Mouse (Mus musculus) liver, embryonic 14.5 days (tissue): Measurements from ENCODE around the gene Crlf1. TPM values are rescaled to one million over a fixed set of nuclear protein-coding genes. Genes with fewer than 3 reads are reported as not detected.

ENCODE experiments used
- ATAC-seq: fragments of 200-750 bp; cut with Nextera tagmentation; 2 replicates; pipeline ENCODE4 v1.8.0; 2017; ENCODE audit warnings: moderate number of reproducible peaks, mild to moderate bottlenecking, moderate library complexity; ENCODE audit not compliant: insufficient read depth
- DNase-seq, 3 experiments: peaks; one replicate each; pipeline ENCODE4 v3.0.0-alpha.2; 2012 to 2013; ENCODE audit warnings: low read depth in 3 of 3, low spot score in 3 of 3
- H3K27ac ChIP-seq: fragments of 300-500 bp; sonication (generic); 2 replicates; pipeline ENCODE4 v1.5.1; 2014; ENCODE audit warnings: moderate library complexity, mild to moderate bottlenecking, control low read depth, inconsistent platforms
- H3K27me3 ChIP-seq: fragments of 300-500 bp; sonication (generic); 2 replicates; pipeline ENCODE4 v1.6.1; 2014; ENCODE audit warnings: mild to moderate bottlenecking, low read length, moderate library complexity; ENCODE audit not compliant: control insufficient read depth, insufficient read depth
- H3K36me3 ChIP-seq: fragments of 300-500 bp; sonication (generic); replicated peaks from 2 replicates; pipeline ENCODE4 v1.6.1; 2014; ENCODE audit warnings: low read depth; ENCODE audit not compliant: control insufficient read depth, insufficient read depth
- H3K4me1 ChIP-seq, 2 experiments: fragments of 200-500 bp in 1 of 2; fragments of 300-500 bp in 1 of 2; sonication (generic) in 1 of 2; replicated peaks; 2 replicates each; pipeline ENCODE4 v1.6.1; 2012 to 2014; ENCODE audit warnings: antibody characterized with exemption in 1 of 2, inconsistent platforms in 1 of 2, low read length in 1 of 2; ENCODE audit not compliant: control insufficient read depth in 2 of 2, insufficient read depth in 2 of 2
- H3K4me2 ChIP-seq: fragments of 300-500 bp; sonication (generic); 2 replicates; pipeline ENCODE4 v1.6.1; 2014; ENCODE audit warnings: low read depth, mild to moderate bottlenecking, control low read depth, moderate library complexity
- H3K4me3 ChIP-seq, 2 experiments: fragments of 200-500 bp in 1 of 2; fragments of 300-500 bp in 1 of 2; sonication (generic) in 1 of 2; 2 replicates each; pipeline ENCODE4 v1.5.1; 2012 to 2014; ENCODE audit warnings: low read depth in 2 of 2, low read length in 2 of 2, mild to moderate bottlenecking in 2 of 2, control low read depth in 1 of 2, inconsistent platforms in 1 of 2, moderate library complexity in 1 of 2; ENCODE audit not compliant: insufficient read depth in 1 of 2
- H3K9ac ChIP-seq: fragments of 300-500 bp; sonication (generic); replicated peaks from 2 replicates; pipeline ENCODE4 v1.6.1; 2014; ENCODE audit warnings: mild to moderate bottlenecking, control low read depth, moderate library complexity
- H3K9me3 ChIP-seq: fragments of 300-500 bp; sonication (generic); 2 replicates; pipeline ENCODE4 v1.6.1; 2016; ENCODE audit warnings: low read length, mixed read lengths; ENCODE audit not compliant: control insufficient read depth
- CTCF ChIP-seq: IDR thresholded peaks from 2 replicates; pipeline ENCODE4 v1.5.1; 2016; ENCODE audit warnings: antibody characterized with exemption, low read depth, control low read depth
- EP300 ChIP-seq: IDR thresholded peaks from 2 replicates; pipeline ENCODE4 v1.6.1; 2016; ENCODE audit warnings: antibody characterized with exemption, low read depth
- WGBS: fragments of 180-500 bp; shearing (Covaris S2); extraction: QIAGEN DNeasy Blood & Tissue Kit; methylation state at CpG from one replicate; pipeline ENCODE4 v1.1.7; 2014; ENCODE audit not compliant: insufficient replicate concordance; 5-methylcytosine and 5-hydroxymethylcytosine counted together
- polyA plus RNA-seq, 2 experiments: library from polyadenylated mRNA; depleted of rRNA in 1 of 2; stranded (reverse) in 1 of 2; unstranded in 1 of 2; fragments of >200 nt; fragmentation: Nextera tagmentation in 1 of 2; extraction: Ambion mirVana in 1 of 2; gene quantifications; 2 replicates each; pipeline versions ENCODE4 v1.2.1 to v1.2.3; 2012 to 2014

The Crlf1 gene
- polyA plus RNA-seq, 2 experiments: 1.9 to 3.7 TPM

DNA sequence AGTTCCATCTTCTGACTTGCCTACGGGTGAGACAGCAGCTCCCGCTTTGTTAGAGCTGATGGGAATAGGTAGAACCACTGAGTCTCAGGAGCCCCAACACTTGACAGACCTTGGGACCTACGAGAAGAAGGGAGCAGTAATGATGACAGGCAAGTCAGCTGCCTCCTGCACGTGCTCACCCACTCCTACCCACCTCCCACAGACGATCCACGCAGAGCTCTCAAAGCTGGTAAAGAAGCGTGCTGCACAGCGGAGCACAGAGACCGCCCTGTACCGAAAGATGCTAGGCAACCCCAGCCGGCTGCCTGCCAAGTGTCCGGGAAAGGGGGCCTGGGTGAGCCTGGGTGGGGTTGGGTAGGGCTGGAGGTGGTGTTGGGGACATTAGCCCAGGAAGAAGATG lies 41.3 kb downstream of the Crlf1 start:
- TF ChIP-seq CTCF (no peak), EP300 (no peak)
- peaks cover 11 to 16% of the 10 kb centered on the region in 2 experiments for H3K4me1 ChIP-seq
- DNase-seq: no peak
- H3K4me3 ChIP-seq: no peak overlapping the region
- no peaks in the 10 kb centered on the region for H3K9me3 ChIP-seq
- H3K27ac ChIP-seq: no peak overlapping the region
- H3K9ac ChIP-seq: no peak overlapping the region
- no peak overlapping the region for H3K4me2 ChIP-seq
- no peaks in the 10 kb centered on the region for H3K27me3 ChIP-seq
- WGBS: 83% methylated on average over 12 of the region's 12 CpGs
- ATAC-seq: no peak
- peaks cover 33% of the 10 kb centered on the region for H3K36me3 ChIP-seq

DNA sequence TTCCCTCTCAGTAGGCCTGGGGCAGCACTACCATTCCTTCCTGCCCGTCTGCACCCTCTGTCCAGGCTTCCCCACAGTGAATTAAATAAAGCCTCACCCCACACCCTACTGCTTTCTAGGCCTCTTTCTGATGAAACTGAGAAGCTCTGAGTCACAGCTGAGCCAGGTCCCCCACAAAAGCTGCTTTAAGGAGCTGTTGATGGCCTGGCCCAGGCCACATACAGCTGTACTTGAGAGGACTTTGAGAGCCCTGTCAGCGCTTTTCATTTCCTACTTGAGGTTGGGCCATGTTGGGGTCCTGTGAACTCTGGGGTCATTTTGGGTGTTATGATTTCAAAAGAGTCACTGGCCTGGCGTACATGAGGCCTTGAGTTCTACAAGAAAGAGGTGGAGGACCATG lies 42.3 kb downstream of the Crlf1 start:
- Histone ChIP-seq H3K27ac (no peak overlapping the region), H3K4me1 (peaks cover 5 to 12% of the 10 kb centered on the region in 2 experiments), H3K36me3 (peaks cover 33% of the 10 kb centered on the region), H3K27me3 (no peaks in the 10 kb centered on the region), H3K9me3 (no peaks in the 10 kb centered on the region), H3K4me2 (no peak overlapping the region), H3K4me3 (no peak overlapping the region), H3K9ac (no peak overlapping the region)
- TF ChIP-seq CTCF (no peak), EP300 (no peak)
- ATAC-seq: no peak
- 84% methylated on average over 3 of the region's 3 CpGs for WGBS
- DNase-seq: no peak

DNA sequence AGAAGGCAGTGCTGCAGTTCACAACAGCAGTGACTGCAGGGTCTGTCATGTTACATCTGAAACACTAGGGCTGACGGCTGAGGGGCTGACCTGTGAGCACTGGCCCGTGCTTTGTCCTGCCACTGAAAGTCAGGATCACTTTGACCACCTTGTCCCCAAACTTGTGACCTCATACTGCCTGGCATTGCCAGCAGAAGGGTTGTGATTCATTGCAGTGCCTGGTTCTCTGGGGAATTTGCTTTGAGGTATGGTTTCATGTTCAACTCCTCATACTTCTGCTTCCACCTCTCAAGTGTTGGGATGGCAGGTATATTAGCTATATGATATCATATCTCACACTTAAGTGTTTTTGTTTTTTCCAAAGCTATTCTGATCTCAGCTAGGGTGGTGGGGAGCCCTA lies 42.7 kb downstream of the Crlf1 start:
- peaks cover 10 to 17% of the 10 kb centered on the region in 2 experiments for H3K4me1 ChIP-seq
- H3K4me3 ChIP-seq: no peak overlapping the region
- no peaks in the 10 kb centered on the region for H3K27me3 ChIP-seq
- ATAC-seq (no peak), DNase-seq (no peak)
- no peak for TF ChIP-seq EP300
- no peak for TF ChIP-seq CTCF
- peaks cover 33% of the 10 kb centered on the region for H3K36me3 ChIP-seq
- WGBS: 80% methylated on average over 2 of the region's 2 CpGs
- no peak overlapping the region for H3K4me2 ChIP-seq
- H3K27ac ChIP-seq: no peak overlapping the region
- no peaks in the 10 kb centered on the region for H3K9me3 ChIP-seq
- no peak overlapping the region for H3K9ac ChIP-seq

DNA sequence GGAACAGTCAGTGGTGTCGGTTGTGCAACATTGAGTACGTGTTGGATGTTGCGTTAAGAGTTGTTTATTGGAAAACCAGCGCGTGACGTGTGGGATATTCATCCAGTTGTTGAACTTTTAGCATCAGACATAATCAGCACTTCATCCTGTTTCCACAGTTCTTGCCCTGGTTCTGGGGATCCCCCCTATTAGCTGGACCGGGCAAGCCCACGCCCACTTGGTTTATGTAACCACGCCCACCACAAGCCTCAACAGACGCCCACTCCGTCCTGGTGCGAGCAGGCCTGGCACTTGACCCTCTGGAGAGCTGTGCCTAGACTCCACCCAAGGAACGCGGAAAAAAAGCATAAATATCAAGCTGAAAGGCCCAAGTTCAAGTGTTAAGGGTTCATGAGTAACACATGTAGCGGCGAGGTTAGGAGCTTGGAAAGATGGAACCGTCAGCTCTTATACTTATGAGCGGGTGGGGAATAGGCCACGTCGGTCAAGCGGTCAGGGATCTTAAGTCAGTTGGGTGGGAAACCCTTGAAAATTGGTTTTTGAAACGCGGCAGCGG lies 45.1 kb downstream of the Crlf1 start:
- DNase-seq (no peak), ATAC-seq (no peak)
- Histone ChIP-seq H3K4me3 (peak overlapping the region; percentile 67 to 88), H3K27me3 (no peaks in the 10 kb centered on the region), H3K4me2 (peak overlapping the region; percentile 97), H3K36me3 (peaks cover 16% of the 10 kb centered on the region), H3K9me3 (no peaks in the 10 kb centered on the region), H3K9ac (peak overlapping the region; percentile 61), H3K27ac (peak overlapping the region; percentile 77), H3K4me1 (peaks cover 18 to 29% of the 10 kb centered on the region in 2 experiments)
- WGBS: 18% methylated on average over 24 of the region's 24 CpGs
- TF ChIP-seq CTCF: 0 out of 2 replicates have a peak, but pooled peaks have one; percentile 1
- TF ChIP-seq EP300: no peak

DNA sequence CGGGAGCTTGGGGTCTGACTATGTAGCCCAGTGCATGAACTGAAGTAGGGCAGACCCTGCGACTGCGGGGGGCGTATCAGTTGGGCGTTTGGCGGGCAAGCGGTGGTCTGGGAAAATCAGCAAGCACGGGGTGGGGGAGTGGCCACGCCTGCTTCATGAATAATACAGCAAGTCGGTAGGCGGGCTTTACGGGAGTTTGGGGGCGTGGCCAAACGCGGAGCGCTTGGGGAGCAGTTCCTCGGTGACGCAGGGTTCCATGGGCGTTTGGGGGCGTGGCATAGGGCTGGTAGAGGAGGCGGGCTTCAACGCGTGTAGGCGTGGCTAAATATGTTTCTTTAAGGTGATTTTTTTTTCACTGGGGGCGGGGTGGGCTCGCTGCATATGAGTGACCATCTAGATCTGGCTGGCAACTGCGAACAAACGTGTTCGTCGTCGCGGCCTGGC lies 45.7 kb downstream of the Crlf1 start:
- peaks cover 18 to 30% of the 10 kb centered on the region in 2 experiments for H3K4me1 ChIP-seq

More for the DNA sequence above, 45.7 kb downstream of the Crlf1 start:
- TF ChIP-seq EP300 (no peak), CTCF (0 out of 2 replicates have a peak, but pooled peaks have one; percentile 2)
- Histone ChIP-seq H3K9me3 (no peaks in the 10 kb centered on the region), H3K27ac (peak overlapping the region; percentile 96), H3K4me2 (peak overlapping the region; percentile 97), H3K27me3 (no peaks in the 10 kb centered on the region), H3K36me3 (peaks cover 11% of the 10 kb centered on the region; the same call in 1 of the 2 replicates), H3K9ac (peak overlapping the region; percentile 65), H3K4me3 (peak overlapping the region; percentile 83 to 88)
- DNase-seq (peak; percentile 98), ATAC-seq (peak; percentile 69)
- WGBS: under 1% methylated on average over 32 of the region's 32 CpGs
